Comparison of ENCODE assay signal across 9 mouse cellular contexts in the genomic region with DNA sequence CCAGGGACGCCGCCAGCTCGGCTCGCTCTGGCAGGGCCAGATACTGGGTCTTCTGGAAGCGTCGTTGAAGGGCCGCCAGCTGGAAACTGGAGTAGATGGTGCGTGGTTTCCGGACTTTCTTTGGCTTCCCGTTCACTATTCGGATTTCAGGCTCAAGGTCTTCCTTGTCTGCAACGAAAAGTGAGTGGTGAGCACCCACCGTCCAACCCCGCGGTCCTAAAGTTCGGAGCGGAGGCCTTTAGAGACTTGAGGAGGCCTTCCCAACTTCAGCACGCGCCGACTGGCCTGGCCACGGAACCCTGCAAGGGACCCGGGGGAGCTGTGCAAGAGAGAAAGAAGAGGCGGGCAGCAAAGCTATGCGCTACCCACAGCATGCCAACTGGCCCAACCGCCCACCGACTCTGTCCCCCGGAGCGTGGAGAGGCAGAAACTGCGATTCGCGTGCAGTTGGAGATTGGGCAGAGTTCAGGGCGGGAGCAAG. TPM values are rescaled to one million over a fixed set of nuclear protein-coding genes. Genes with fewer than 3 reads are reported as not detected.
DNase-seq lines count a peak whose midpoint lies in the region; ATAC-seq and TF ChIP-seq lines count a peak whose summit lies in the region.
"Had no signal": no experiment of that assay in that cellular context is flagged by ENCODE, and none has a peak within 500 bp of the region (broad histone marks: within the 10 kb centered on the region; RNA-seq: fewer than 3 reads in every experiment).

No protein-coding gene starts in this region.

- peak overlapping the region; percentile 33; the same call in 1 of the 2 replicates for H3K4me3 ChIP-seq in heart, adult 2 months
- peak overlapping the region; percentile 57 for H3K4me3 ChIP-seq in forebrain, embryonic 15.5 days
- peak overlapping the region; percentile 37 for H3K4me3 ChIP-seq in neural tube, embryonic 15.5 days (replicated peaks)

- intact Hi-C loops in heart, adult 2 months (cut with DNase I): loop anchor here (1.0 to 5.0 kb wide), 3 partner anchors 13 to 1732 kb away; a partner anchor contains a TSS

- no peak overlapping the region for H3K9ac ChIP-seq in heart, adult 2 months (ENCODE audit: low read depth, low read length)
- peak overlapping the region; percentile 62 for H3K9ac ChIP-seq in forebrain, embryonic 15.5 days (replicated peaks)
- H3K9ac ChIP-seq in neural tube, embryonic 15.5 days (replicated peaks): no peak overlapping the region

- 4% methylated on average over 32 of the region's 32 CpGs for WGBS in heart, adult 2 months
- 4% methylated on average over 32 of the region's 32 CpGs for WGBS in forebrain, embryonic 15.5 days
- under 1% methylated on average over 32 of the region's 32 CpGs for WGBS in neural tube, embryonic 15.5 days

- no peak overlapping the region for H3K27ac ChIP-seq in heart, adult 2 months
- peak overlapping the region; percentile 93 for H3K27ac ChIP-seq in forebrain, embryonic 15.5 days (replicated peaks)
- no peak overlapping the region for H3K27ac ChIP-seq in neural tube, embryonic 15.5 days (replicated peaks)

- H3K36me3 ChIP-seq in heart, adult 2 months (ENCODE audit: control insufficient read depth, insufficient read depth, low read length): no peaks in the 10 kb centered on the region
- H3K36me3 ChIP-seq in forebrain, embryonic 15.5 days: no peaks in the 10 kb centered on the region
- no peaks in the 10 kb centered on the region for H3K36me3 ChIP-seq in neural tube, embryonic 15.5 days

- no peak for TF ChIP-seq POLR2A in heart, adult 2 months (IDR thresholded peaks at IDR 0.05; ENCODE audit: insufficient read depth, low read depth, low read length)

- H3K79me2 ChIP-seq in heart, adult 2 months (replicated peaks; ENCODE audit: control insufficient read depth, insufficient read depth, low read length): no peaks in the 10 kb centered on the region

- H3K4me1 ChIP-seq in heart, adult 2 months (ENCODE audit: control insufficient read depth, insufficient read depth, low read length): peaks cover 1% of the 10 kb centered on the region; the same call in 1 of the 2 replicates
- peaks cover 49% of the 10 kb centered on the region for H3K4me1 ChIP-seq in forebrain, embryonic 15.5 days
- peaks cover 36% of the 10 kb centered on the region for H3K4me1 ChIP-seq in neural tube, embryonic 15.5 days

- no peaks in the 10 kb centered on the region for H3K9me3 ChIP-seq in forebrain, embryonic 15.5 days
- no peaks in the 10 kb centered on the region for H3K9me3 ChIP-seq in neural tube, embryonic 15.5 days (replicated peaks)

- ATAC-seq in forebrain, embryonic 15.5 days (replicated peaks): 0 out of 2 replicates have a peak, but pooled peaks have one; percentile 0
- ATAC-seq in neural tube, embryonic 15.5 days (ENCODE audit: low FRiP score): 0 out of 2 replicates have a peak, but pooled peaks have one; percentile 30

- peak overlapping the region; percentile 92 for H3K4me2 ChIP-seq in forebrain, embryonic 15.5 days (replicated peaks)
- peak overlapping the region; percentile 70 for H3K4me2 ChIP-seq in neural tube, embryonic 15.5 days

- peaks cover 48% of the 10 kb centered on the region for H3K27me3 ChIP-seq in heart, adult 2 months (ENCODE audit: control insufficient read depth, insufficient read depth, low read length)
- peaks cover 29% of the 10 kb centered on the region for H3K27me3 ChIP-seq in forebrain, embryonic 15.5 days
- H3K27me3 ChIP-seq in neural tube, embryonic 15.5 days (replicated peaks): peaks cover 85% of the 10 kb centered on the region
- H3K27me3 ChIP-seq: CH12.LX had no signal

- peak in 1 of 2 experiments; percentile 34 for DNase-seq in heart, adult 2 months
- DNase-seq in heart, adult 9 months (ENCODE audit: low spot score in 2 of 2): no peak
- peak; percentile 37 for DNase-seq in ES-CJ7 (ENCODE audit: low read depth, low spot score)
- peak; percentile 27 for DNase-seq in kidney, postnatal 10 days
- no peak for DNase-seq in cerebellum, adult 18-20 months
- no peak for DNase-seq in ovary, postnatal 36 days (ENCODE audit: low spot score)

- TF ChIP-seq CTCF in heart, adult 2 months (IDR thresholded peaks at IDR 0.05): no peak

- no peak for TF ChIP-seq EP300 in heart, adult 2 months (IDR thresholded peaks at IDR 0.05; ENCODE audit: insufficient read depth, low read depth, low read length)

RNA-seq across cellular contexts. Expression of a gene that starts 1.1 kb away (rescaled TPM):
- total RNA-seq in heart, adult 2 months (2021): not detected
- not detected in 2 replicates for polyA plus RNA-seq in heart, adult 2 months (2012; rRNA removed)
- 67.5 and 67.8 TPM in 2 replicates for polyA plus RNA-seq in forebrain, embryonic 15.5 days (2015; fragmentation: Nextera tagmentation; extraction: Ambion mirVana)
- polyA plus RNA-seq in neural tube, embryonic 15.5 days (2015; fragmentation: Nextera tagmentation; extraction: Ambion mirVana): 0.08 and 1.1 TPM in 2 replicates
- total RNA-seq: CH12.LX had no signal

RNA-seq across cellular contexts. Expression of a gene that starts 17.5 kb away (rescaled TPM):
- under 1 TPM; 0.23 to 0.39 TPM for total RNA-seq in heart, adult 2 months (2021)
- polyA plus RNA-seq in heart, adult 2 months (2012; rRNA removed): 0.14 and 0.26 TPM in 2 replicates
- 284 and 297 TPM in 2 replicates for polyA plus RNA-seq in forebrain, embryonic 15.5 days (2015; fragmentation: Nextera tagmentation; extraction: Ambion mirVana)
- polyA plus RNA-seq in neural tube, embryonic 15.5 days (2015; fragmentation: Nextera tagmentation; extraction: Ambion mirVana): 0.13 and 1.3 TPM in 2 replicates

Comparison
In these comparisons a context has a peak if more than half of its experiments do, and no peak if none do; other contexts are left out.
1. DNase-seq: peak in ES-CJ7 (single experiment) and kidney, postnatal 10 days (single experiment); none in heart, adult 9 months (0 of 2), cerebellum, adult 18-20 months (0 of 2) and ovary, postnatal 36 days (single experiment).
2. RNA of a gene that starts 1.1 kb away (polyA plus RNA-seq): 67.5 to 67.8 TPM in forebrain, embryonic 15.5 days; 0.08 to 1.1 TPM in neural tube, embryonic 15.5 days and not detected in heart, adult 2 months; every median in the first group is over 10 times any median in the second.
3. RNA of a gene that starts 17.5 kb away (polyA plus RNA-seq): 284 to 297 TPM in forebrain, embryonic 15.5 days; 0.14 to 0.26 TPM in heart, adult 2 months and 0.13 to 1.3 TPM in neural tube, embryonic 15.5 days; every median in the first group is over 100 times any median in the second.
4. Peak in every context shown above with its lines, with median percentiles within 50 percentile points of each other: H3K4me3 ChIP-seq.